Mouse (Mus musculus) embryonic fibroblast, embryonic 13.5 days (primary cell): ENCODE data around the gene Ankrd17.

Experiments
- CTCF ChIP-seq: IDR thresholded peaks from 2 replicates; pipeline ENCODE4 v1.5.1; 2011; ENCODE audit warnings: mild to moderate bottlenecking, control low read depth, low read length, moderate library complexity, borderline replicate concordance; ENCODE audit not compliant: insufficient read depth
- POLR2A ChIP-seq: IDR thresholded peaks from 2 replicates; pipeline ENCODE4 v1.6.1; 2011; ENCODE audit warnings: low read depth, mild to moderate bottlenecking, control low read depth, low read length, moderate library complexity

- TF ChIP-seq POLR2A (no peak), CTCF (no peak)
These were observed 139.7 kb downstream of the Ankrd17 start for GRCm38 (mm10) chr5:90226696-90227095.
